Mouse (Mus musculus) frontal cortex, postnatal 14 days (tissue): ENCODE measurements around the gene Ahsa2.
"Not testable (repeated sequence)": the region's sequence is repeated elsewhere in the genome, so short reads cannot be mapped to it uniquely, and the experiment has no call there.

Source experiments
- DNase-seq, 2 experiments: peaks; one replicate each; pipeline ENCODE4 v3.0.0; 2022; ENCODE audit warnings: low spot score in 2 of 2

The Ahsa2 gene

DNA sequence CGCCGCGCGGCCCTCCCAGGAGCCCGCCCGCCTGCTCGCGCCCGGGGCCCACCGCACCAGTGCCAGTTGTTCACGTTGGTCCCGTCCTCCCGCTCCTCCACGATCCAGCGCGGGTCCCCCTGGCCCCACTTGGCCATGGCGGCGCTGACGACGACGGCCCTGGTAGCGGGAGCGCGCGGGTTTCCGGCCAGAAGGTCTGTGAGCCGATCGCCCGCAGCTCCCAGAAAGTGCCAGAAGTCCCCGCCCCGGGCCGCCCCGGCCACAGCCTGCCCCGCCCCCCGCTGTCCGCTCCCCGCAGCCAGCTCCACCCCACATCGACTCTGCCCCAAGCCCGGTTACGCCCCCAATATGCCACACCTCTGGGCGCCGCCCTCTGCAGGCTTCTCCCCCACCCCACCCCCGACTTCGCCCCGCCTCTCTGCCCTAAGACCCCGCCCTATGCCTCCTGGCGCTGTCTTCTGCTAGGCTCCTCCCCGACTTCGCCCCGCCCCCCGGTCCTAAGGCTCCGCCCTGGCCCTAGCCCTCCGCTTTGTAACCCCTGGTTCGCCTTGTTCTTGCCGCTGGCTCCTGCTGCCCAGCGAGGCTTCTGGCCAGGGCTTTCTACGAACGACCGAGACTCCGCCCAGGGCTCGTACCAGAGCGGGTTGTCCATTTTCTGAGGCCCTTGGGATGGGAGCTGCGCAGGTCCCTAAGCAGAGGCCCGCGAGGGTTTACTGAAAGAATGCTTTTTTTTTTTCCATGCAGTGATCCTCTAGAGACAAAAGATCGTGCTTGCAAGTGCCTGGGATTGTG is at the start of gene Ahsa2:
TSS of gene Ahsa2 (minus strand) at position 313 of the 792 bp plus-strand sequence.
- peak; percentile 89 to 91 for DNase-seq

DNA sequence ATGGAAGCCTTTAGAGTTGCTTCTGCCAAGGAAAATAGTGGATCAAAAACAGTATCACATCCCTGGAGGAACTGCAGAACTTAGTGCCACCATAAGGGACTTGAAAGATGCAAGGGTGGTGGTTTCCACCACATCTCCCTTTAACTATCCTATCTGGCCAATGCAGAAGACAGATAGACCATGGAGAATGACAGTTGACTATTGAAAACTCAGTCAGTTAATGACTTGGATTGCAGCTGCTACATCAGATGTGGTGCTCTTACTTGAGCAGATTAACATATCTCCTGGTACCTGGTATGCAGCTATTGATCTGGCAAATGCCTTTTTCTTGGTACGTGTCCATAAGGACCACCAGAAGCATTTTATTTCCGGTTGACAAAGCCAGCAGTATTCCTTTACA is 39.6 kb upstream of the Ahsa2 start:
- DNase-seq = no peak

DNA sequence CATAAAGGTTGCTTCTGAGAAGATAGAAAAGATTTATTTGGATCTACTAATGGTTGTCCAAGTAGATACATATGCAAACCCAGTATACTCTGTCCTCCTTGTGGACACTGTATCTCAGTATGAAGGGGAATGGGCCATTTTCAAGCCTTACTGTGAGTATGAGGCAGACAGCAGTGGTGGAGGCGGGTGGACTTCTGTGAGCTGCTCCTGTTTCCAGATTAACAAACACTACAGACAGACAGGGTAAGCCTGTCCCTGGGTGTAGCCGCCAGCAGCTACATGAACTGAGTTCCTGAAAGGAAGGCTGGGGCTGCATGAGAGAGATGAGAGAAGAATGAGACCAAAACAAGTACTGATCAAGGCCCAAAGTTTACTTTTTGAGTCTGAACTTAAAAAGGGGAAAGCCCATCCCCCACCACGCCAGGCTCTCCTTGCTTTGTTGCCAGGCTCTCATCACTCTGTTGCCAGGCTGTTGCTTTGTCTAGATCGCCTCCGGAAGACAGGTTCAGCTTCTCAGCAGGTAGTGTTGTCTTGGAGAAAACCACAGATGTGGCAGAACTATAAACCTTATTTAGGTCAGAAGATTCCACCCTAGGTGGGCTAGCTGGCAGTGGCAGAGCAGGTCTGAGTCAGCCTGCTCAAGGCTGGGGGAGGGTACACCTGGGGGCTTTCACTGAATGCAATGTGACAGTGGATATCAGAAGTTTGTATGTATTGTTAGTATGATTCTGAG is 22.8 kb upstream of the Ahsa2 start, which contains the start of gene 1700093K21Rik:
TSS of gene 1700093K21Rik (minus strand) at position 683 of the 733 bp plus-strand sequence.
- DNase-seq = no peak

DNA sequence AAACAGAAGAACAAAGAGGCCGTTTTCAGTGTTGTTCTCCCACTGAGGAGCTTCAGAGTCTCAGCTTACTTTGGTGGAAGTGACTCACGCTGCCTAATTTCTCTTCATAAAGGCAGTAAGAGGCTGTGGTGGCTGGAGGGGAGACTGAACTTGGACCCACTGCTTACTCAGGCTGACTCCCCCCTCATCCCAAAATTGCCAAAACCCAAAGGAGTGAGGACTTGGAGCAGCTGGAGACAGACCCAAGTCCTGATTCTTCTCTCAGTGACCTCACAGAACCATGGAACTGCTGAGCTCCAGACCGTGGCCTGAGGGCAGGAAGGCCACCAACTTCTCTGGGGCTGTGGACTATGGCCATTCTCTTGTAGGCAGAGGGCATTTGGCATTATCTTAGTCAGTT is 21.2 kb upstream of the Ahsa2 start:
- DNase-seq = no peak

DNA sequence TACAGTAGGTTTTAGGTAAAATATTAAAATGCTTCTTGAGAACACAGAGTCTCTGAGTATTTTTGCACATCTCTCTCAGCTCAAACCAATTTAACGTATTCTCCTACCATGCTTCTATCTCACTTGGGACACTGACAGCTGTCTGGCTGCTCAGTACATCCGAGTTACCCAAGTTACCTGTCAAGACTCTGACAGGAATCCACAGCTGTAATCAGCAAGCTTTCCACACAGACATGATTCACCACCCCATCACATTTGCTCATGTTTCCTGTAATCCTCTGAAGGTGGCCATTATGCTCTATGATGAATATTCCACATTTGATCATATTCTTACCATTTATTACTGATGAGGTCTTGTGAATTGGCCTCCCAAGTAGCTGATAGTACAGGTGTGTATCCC is 17.5 kb upstream of the Ahsa2 start:
- no peak for DNase-seq

DNA sequence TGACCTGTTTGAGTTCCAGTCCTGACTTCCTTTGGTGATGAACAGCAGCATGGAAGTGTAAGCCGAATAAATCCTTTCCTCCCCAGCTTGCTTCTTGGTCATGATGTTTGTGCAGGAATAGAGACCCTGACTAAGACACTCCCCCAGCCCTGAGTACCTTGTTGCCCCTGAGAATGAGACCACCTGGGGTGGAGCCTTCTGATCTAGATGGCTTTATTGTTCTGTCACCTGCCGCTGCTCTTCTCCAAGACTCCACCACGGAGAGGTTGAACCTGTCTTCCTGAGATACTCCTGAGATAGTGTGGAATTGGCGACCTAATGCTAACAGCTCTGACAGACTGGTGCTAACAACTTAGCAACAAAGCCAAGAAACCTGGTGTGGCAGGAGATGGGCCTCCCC is 17.0 kb upstream of the Ahsa2 start:
- not testable (repeated sequence) for DNase-seq

DNA sequence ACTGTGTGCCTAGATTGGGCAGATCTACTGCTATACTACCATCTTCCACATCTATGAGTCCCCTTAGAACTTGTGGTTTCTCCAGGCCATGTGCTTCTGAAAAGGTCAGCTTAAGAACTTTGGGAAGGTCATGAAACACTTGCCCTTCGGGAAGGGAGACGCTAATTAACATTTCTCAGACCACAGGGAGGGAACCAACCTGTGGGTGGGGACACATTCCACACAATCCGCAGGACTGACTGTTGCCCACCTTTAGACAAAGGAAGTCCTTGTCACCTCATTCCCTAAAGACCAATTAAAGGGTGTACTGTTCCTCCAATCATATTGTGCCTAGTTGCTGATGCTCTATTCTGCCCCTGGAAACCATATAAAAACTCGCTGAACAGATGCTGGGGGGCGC is 7.0 kb upstream of the Ahsa2 start:
- not testable (repeated sequence) for DNase-seq

DNA sequence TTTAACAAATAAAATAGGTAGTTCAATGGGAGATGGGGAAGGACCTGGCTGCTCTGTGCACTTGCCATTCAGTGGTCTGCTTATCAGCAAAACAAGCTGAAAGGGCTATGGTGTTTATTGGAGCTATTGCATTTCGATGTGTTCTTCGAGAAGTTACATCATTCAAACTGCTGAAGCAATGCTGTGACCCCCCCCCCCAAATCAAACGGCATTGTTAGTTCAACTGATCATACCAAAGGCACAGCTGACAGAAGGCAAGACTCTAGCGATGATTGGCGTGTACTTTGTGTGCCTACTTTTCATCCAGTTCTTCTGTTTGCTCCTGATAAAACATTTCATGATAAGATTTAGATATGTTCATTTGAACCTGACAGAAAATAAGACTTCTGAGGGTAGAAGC is 779 bp upstream of the Ahsa2 start:
- DNase-seq = no peak

DNA sequence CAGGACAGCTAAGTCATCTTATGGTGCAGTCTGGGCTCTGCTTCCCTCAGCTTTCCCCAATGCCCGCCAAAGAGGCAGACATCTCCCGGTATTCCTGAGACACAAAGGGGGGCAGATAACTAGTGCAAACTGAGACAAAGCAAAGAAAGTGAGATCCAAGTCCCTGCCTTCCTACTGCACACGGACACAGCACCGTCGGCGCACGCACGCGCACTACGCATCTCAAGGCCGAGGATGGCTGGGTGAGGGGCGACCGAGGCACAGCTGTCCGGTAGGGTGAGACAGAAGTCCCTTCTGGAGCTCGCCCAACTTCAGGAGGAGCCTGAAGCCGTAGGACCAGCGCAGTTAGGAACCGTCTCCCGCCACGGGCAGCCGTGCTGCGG is 504 bp downstream of the Ahsa2 start:
- peak; percentile 46 to 48 for DNase-seq

DNA sequence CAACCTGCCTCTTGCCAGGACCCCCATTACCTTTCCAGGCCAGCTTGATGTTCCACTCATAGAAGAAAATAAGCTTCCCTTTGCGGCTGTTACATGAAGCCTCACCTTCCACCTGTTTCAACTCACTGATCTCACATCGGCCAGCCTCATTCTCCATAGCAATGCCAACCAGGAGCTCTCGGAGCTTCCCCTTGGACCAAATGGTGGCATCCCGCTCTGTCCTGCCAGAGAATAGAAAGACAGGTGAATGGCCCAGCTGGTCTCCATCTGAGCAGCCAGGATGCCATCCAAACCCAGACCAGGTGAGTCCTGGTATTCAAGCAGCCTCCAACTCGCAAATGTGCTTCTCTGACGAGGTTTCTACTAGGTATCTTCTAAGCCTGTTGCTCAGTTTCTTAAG is 1.2 kb downstream of the Ahsa2 start:
- no peak for DNase-seq

DNA sequence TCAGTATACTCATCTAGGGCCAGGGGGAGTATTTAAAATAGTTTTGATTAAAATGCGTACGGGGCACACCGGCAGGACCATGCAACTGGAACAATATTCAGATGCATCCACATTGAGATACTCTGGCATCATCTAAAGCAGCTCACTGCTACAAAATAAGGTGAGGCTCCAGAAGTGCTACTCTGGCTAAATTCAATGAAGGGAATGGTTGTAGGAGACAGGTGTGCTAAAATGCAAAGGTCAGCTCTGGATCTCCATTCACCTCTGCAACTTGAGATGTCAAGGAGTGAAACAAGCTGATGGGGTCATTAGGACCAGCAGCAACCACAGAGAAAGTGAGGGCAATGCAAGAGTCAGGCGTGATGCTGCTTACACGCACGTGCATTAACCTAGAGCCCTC is 2.6 kb downstream of the Ahsa2 start:
- DNase-seq = no peak

DNA sequence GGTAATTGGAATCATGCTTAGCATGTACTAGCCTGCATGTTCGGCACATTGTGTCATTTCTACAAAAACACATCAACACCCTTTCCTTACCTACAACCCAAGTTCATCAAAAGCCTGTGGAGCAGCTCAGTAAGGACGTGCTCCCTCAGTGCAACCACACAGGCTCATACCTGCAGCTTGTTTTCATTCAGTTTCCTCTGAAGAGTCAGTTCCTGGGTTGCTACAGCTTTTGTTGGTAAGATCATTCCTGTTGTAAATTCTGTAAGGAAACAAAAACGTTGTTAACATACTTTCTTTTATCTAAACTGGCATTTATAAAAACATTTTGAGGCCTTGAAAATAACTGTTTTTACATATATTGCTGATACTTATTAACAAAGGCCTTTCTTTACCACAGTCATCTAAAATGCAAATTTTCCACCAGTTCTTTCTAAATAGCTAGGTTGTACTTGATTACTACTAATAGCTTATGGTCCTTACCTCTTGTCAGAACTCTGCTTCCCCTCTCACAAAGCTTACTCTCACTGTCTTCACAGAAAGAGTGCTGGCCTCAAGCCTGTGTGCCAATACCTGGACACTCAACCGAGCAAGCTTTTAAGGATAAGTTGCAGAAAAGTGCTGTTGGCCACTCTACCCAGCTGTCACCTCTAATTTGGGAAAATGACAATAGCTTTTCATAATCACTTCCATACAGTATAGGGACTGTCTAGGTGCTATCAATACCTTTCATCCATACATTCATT is 5.6 kb downstream of the Ahsa2 start:
- DNase-seq = no peak

DNA sequence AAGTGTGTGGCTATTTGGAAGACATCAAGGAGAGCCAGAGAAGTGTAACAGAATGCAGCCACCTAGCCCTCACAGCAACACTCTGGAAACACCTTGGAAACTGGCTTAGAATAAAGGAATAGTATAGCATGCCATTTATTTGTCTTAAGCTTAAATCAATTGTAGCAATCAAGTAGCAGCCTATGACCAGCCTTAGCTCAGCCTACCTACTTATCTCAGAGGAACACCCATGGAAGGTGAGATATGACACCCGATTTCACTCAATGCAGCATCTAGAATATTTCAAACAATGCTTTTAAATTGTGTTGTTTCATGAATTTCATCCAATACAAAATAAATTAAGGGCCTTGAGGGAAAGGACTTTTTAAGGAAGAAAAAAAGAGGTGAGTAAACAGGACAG is 7.9 kb downstream of the Ahsa2 start:
- no peak for DNase-seq

DNA sequence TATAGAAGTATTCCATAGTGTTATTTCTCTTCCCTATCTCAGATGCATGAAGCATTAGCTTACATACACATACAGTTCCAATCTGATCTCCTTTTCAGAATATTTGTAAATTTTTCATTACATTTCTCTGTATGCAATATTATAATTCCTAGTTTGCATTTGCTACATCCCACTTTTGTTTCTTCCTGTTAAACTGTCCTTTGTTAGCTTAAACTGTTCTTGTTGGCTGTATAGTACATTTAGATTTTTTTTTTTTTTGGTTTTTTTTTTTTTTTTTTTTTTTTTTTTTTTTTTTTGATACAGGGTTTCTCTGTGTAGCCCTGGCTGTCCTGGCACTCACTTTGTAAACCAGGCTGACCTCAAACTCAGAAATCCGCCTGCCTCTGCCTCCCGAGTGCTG is 32.0 kb downstream of the Ahsa2 start:
- not testable (repeated sequence) for DNase-seq
